Mouse (Mus musculus): ENCODE data around the gene Npas4. TPM values are rescaled to one million over a fixed set of nuclear protein-coding genes. Genes with fewer than 3 reads are reported as not detected.
A peak's percentile ranks its signal among the peaks of the same experiment; 100 is the strongest.
"Not testable (repeated sequence)": the region's sequence is repeated elsewhere in the genome, so short reads cannot be mapped to it uniquely, and the experiment has no call there.

Npas4 gene
- total RNA-seq, 2 experiments from 2014 or later = not detected

GRCm38 (mm10) chr19:4994043-4994442 lies 3.9 kb upstream of the Npas4 start:
- ATAC-seq (replicated peaks; ENCODE audit: poor library complexity) = no peak

- peak; percentile 48; the same call in 1 of the 2 replicates for ATAC-seq (replicated peaks; ENCODE audit: poor library complexity)
These were observed 2.8 kb upstream of the Npas4 start for GRCm38 (mm10) chr19:4992904-4993303.

- ATAC-seq (replicated peaks; ENCODE audit: poor library complexity) = no peak
These were observed 2.3 kb upstream of the Npas4 start for GRCm38 (mm10) chr19:4992371-4992770.

- no peak for ATAC-seq (replicated peaks; ENCODE audit: poor library complexity)
These were observed 600 bp upstream of the Npas4 start for GRCm38 (mm10) chr19:4990716-4991115.

- no peak for ATAC-seq (replicated peaks; ENCODE audit: poor library complexity)
These were observed 471 bp downstream of the Npas4 start for GRCm38 (mm10) chr19:4989434-4990255.

- peak; percentile 97 for ATAC-seq (replicated peaks; ENCODE audit: poor library complexity)
These were observed 1.1 kb downstream of the Npas4 start for GRCm38 (mm10) chr19:4989013-4989412.

GRCm38 (mm10) chr19:4981767-4982166 lies 8.3 kb downstream of the Npas4 start:
- 0 out of 2 replicates have a peak, but pooled peaks have one; percentile 34 for ATAC-seq (replicated peaks; ENCODE audit: poor library complexity)

- peak; percentile 86 for ATAC-seq (replicated peaks; ENCODE audit: poor library complexity)
These were observed 21.9 kb downstream of the Npas4 start for GRCm38 (mm10) chr19:4968236-4968635.

- peak; percentile 99 for ATAC-seq (replicated peaks; ENCODE audit: poor library complexity)
These were observed 28.1 kb downstream of the Npas4 start, which contains the start of gene Mrpl11 for GRCm38 (mm10) chr19:4961928-4962601. TSS of gene Mrpl11 (plus strand) at chr19:4962147.

GRCm38 (mm10) chr19:4948641-4949040 lies 41.5 kb downstream of the Npas4 start:
- not testable (repeated sequence) for ATAC-seq (replicated peaks; ENCODE audit: poor library complexity)

GRCm38 (mm10) chr19:4945540-4945939 lies 44.6 kb downstream of the Npas4 start:
- no peak for ATAC-seq (replicated peaks; ENCODE audit: poor library complexity)

GRCm38 (mm10) chr19:4943253-4943588 lies 46.9 kb downstream of the Npas4 start:
- ATAC-seq (replicated peaks; ENCODE audit: poor library complexity) = no peak

GRCm38 (mm10) chr19:4942551-4943252 lies 47.4 kb downstream of the Npas4 start, which contains the start of gene Peli3:
TSS of gene Peli3 (minus strand) at chr19:4943127.
- peak; percentile 87 for ATAC-seq (replicated peaks; ENCODE audit: poor library complexity)

- peak; percentile 52; the same call in 1 of the 2 replicates for ATAC-seq (replicated peaks; ENCODE audit: poor library complexity)
These were observed 52.4 kb downstream of the Npas4 start for GRCm38 (mm10) chr19:4937444-4938310.

- no peak for ATAC-seq (replicated peaks; ENCODE audit: poor library complexity)
These were observed 53.2 kb downstream of the Npas4 start for GRCm38 (mm10) chr19:4936896-4937295.

Other genes starting within 250 kb of the Npas4 start
- 8.5 and 12.3 TPM in 2 replicates for gene Rbm4b, start 233.8 kb downstream of the Npas4 start, total RNA-seq (2015)
- gene Rbm4b, start 233.8 kb downstream of the Npas4 start, total RNA-seq (2017) = 11.3 and 12.2 TPM in 2 replicates
- 34.2 and 37.0 TPM in 2 replicates for gene Rbm4, start 196.4 kb downstream of the Npas4 start, total RNA-seq (2015)
- 57.1 and 89.5 TPM in 2 replicates for gene Rbm4, start 196.4 kb downstream of the Npas4 start, total RNA-seq (2017)
- 23.2 and 23.5 TPM in 2 replicates for gene Gm21992, start 178.7 kb downstream of the Npas4 start, total RNA-seq (2015)
- gene Gm21992, start 178.7 kb downstream of the Npas4 start, total RNA-seq (2017) = 18.2 and 35.5 TPM in 2 replicates
- gene Rbm14, start 178.7 kb downstream of the Npas4 start, total RNA-seq (2015) = 42.7 and 45.9 TPM in 2 replicates
- gene Rbm14, start 178.7 kb downstream of the Npas4 start, total RNA-seq (2017) = 18.9 and 20.8 TPM in 2 replicates
- gene Ccs, start 151.0 kb downstream of the Npas4 start, total RNA-seq (2015) = 30.0 and 30.6 TPM in 2 replicates
- gene Ccs, start 151.0 kb downstream of the Npas4 start, total RNA-seq (2017) = 31.9 and 32.3 TPM in 2 replicates
- not detected in 2 replicates for gene Ccdc87, start 150.9 kb downstream of the Npas4 start, total RNA-seq (2015)
- not detected in 2 replicates for gene Ccdc87, start 150.9 kb downstream of the Npas4 start, total RNA-seq (2017)
- gene Ctsf, start 135.2 kb downstream of the Npas4 start, total RNA-seq (2015) = 2.0 and 6.8 TPM in 2 replicates
- 2.9 and 11.5 TPM in 2 replicates for gene Ctsf, start 135.2 kb downstream of the Npas4 start, total RNA-seq (2017)
- gene Actn3, start 112.4 kb downstream of the Npas4 start, total RNA-seq (2015) = 0.20 TPM in 1 of 2 replicates, not detected in the other
- gene Actn3, start 112.4 kb downstream of the Npas4 start, total RNA-seq (2017) = not detected in 2 replicates
- gene Zdhhc24, start 111.6 kb downstream of the Npas4 start, total RNA-seq (2015) = 6.8 TPM in 2 replicates
- 3.6 and 6.8 TPM in 2 replicates for gene Zdhhc24, start 111.6 kb downstream of the Npas4 start, total RNA-seq (2017)
- 0.59 and 0.88 TPM in 2 replicates for gene Bbs1, start 83.7 kb downstream of the Npas4 start, total RNA-seq (2015)
- 2.2 and 3.2 TPM in 2 replicates for gene Bbs1, start 83.7 kb downstream of the Npas4 start, total RNA-seq (2017)
- 29.5 and 31.6 TPM in 2 replicates for gene Dpp3, start 62.0 kb downstream of the Npas4 start, total RNA-seq (2015)
- 46.3 and 47.9 TPM in 2 replicates for gene Dpp3, start 62.0 kb downstream of the Npas4 start, total RNA-seq (2017)
- not detected in 2 replicates for gene Peli3, start 47.2 kb downstream of the Npas4 start, total RNA-seq (2015)
- gene Peli3, start 47.2 kb downstream of the Npas4 start, total RNA-seq (2017) = not detected in 2 replicates
- 32.3 and 32.4 TPM in 2 replicates for gene Mrpl11, start 28.2 kb downstream of the Npas4 start, total RNA-seq (2015)
- gene Mrpl11, start 28.2 kb downstream of the Npas4 start, total RNA-seq (2017) = 51.6 and 63.6 TPM in 2 replicates
- gene Slc29a2, start 33.5 kb upstream of the Npas4 start, total RNA-seq (2015) = 3.6 and 5.2 TPM in 2 replicates
- 1.1 and 2.9 TPM in 2 replicates for gene Slc29a2, start 33.5 kb upstream of the Npas4 start, total RNA-seq (2017)
- 0.99 TPM in 1 of 2 replicates, not detected in the other for gene B4gat1, start 48.5 kb upstream of the Npas4 start, total RNA-seq (2015)
- gene B4gat1, start 48.5 kb upstream of the Npas4 start, total RNA-seq (2017) = 0.75 TPM in 1 of 2 replicates, not detected in the other
- 6.1 and 6.4 TPM in 2 replicates for gene AC124502.3, start 48.6 kb upstream of the Npas4 start, total RNA-seq (2015)
- 8.0 and 8.2 TPM in 2 replicates for gene AC124502.3, start 48.6 kb upstream of the Npas4 start, total RNA-seq (2017)
- 12.8 and 19.7 TPM in 2 replicates for gene Brms1, start 51.0 kb upstream of the Npas4 start, total RNA-seq (2015)
- gene Brms1, start 51.0 kb upstream of the Npas4 start, total RNA-seq (2017) = 36.6 and 39.8 TPM in 2 replicates
- 0.17 and 0.22 TPM in 2 replicates for gene Rin1, start 60.2 kb upstream of the Npas4 start, total RNA-seq (2015)
- 0.12 and 0.47 TPM in 2 replicates for gene Rin1, start 60.2 kb upstream of the Npas4 start, total RNA-seq (2017)
- gene Cd248, start 77.8 kb upstream of the Npas4 start, total RNA-seq (2015) = 0.20 and 0.30 TPM in 2 replicates
- gene Cd248, start 77.8 kb upstream of the Npas4 start, total RNA-seq (2017) = 0.20 and 0.25 TPM in 2 replicates
- gene Tmem151a, start 95.2 kb upstream of the Npas4 start, total RNA-seq (2015) = 0.02 TPM in 1 of 2 replicates, not detected in the other
- not detected in 2 replicates for gene Tmem151a, start 95.2 kb upstream of the Npas4 start, total RNA-seq (2017)
- gene Yif1a, start 98.2 kb upstream of the Npas4 start, total RNA-seq (2015) = 44.2 and 45.3 TPM in 2 replicates
- gene Yif1a, start 98.2 kb upstream of the Npas4 start, total RNA-seq (2017) = 9.1 and 12.3 TPM in 2 replicates
- 0.17 and 0.66 TPM in 2 replicates for gene Cnih2, start 108.2 kb upstream of the Npas4 start, total RNA-seq (2015)
- not detected in 2 replicates for gene Cnih2, start 108.2 kb upstream of the Npas4 start, total RNA-seq (2017)
- gene Rab1b, start 116.8 kb upstream of the Npas4 start, total RNA-seq (2015) = 50.8 and 56.7 TPM in 2 replicates
- gene Rab1b, start 116.8 kb upstream of the Npas4 start, total RNA-seq (2017) = 78.1 and 106 TPM in 2 replicates
- 1.2 and 1.6 TPM in 2 replicates for gene Klc2, start 128.2 kb upstream of the Npas4 start, total RNA-seq (2015)
- 2.7 and 3.8 TPM in 2 replicates for gene Klc2, start 128.2 kb upstream of the Npas4 start, total RNA-seq (2017)